Mouse (Mus musculus) duodenum, adult 2 months (tissue): ENCODE results near the gene Etfb. TPM values are rescaled to one million over a fixed set of nuclear protein-coding genes. Genes with fewer than 3 reads are reported as not detected.

Source experiments
- polyA plus RNA-seq: library from polyadenylated mRNA; depleted of rRNA; stranded (reverse); fragments of >200 nt; gene quantifications from 2 replicates; pipeline ENCODE4 v1.2.3, GENCODE M21; 2012; ENCODE audit warnings: low replicate concordance; rRNA removed

Gene Etfb
- 33.2 and 35.1 TPM in 2 replicates for polyA plus RNA-seq

DNA sequence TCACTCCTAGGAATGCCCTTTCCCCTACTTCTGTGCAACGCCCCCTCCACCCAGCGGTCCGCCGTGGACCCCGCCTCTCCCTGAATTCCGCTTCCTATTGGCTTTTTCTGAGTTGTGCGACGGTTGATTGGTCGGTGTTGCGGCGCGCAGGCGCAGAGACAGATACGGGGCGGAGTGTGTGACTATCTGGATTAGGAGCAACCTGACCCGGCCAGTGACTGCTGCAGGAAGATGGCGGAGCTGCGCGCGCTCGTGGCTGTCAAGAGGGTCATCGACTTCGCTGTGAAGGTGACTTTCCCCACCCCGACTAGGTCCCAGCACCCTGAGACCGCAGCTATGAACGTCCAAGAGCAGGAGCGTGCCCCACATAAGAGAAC is at the start of gene Etfb, which contains the start of gene Gm45233:
Gene Etfb (plus strand): TSS at position 167 of the 377 bp plus-strand sequence.
Gene Gm45233 (plus strand): TSS at position 212 of the 377 bp plus-strand sequence.

DNA sequence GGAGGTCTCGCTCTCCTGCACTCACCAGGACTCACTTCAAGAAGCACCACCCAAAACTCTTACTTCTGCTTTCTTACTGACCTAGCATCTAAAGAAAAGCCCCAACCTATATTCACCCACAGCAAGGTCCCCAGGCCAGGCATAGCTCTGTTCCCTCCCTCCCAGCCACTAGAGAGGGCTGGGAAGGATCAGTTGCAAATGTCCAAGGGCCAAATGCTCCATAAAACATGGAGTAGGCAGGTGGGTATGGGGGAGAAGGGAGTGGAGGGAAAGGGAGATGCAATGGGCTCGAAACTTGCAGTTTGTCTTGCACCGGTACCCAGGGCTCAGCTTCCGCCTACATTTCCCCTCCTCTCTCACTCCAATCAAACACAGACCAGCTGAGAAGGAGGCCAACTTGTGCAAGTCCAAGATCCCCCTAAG is 35.7 kb upstream of the Etfb start, which contains the start of gene Siglecg:
Gene Siglecg (plus strand): TSS at position 74 of the 423 bp plus-strand sequence.

DNA sequence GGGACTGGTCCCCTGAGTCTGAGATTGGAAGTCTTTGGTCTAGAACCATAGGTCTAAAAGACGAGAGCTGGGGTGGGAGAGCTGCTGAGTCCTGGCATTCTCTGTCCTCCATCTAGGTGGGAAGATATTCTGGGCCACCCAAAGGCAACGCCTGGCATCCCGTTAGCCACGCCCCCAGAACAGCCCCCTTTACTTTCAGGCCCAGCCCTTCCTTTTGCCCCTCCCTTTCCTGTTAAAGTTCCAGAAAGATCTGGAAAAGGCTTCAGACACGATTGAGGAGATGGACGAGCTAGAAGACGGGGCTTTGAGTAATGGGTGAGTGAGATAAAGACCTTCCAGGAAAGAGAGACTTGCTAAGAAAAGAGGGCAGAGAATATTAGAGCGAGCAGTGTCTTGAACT is 16.5 kb upstream of the Etfb start, which contains the start of gene Lim2:
Gene Lim2 (plus strand): TSS at position 265 of the 400 bp plus-strand sequence.

DNA sequence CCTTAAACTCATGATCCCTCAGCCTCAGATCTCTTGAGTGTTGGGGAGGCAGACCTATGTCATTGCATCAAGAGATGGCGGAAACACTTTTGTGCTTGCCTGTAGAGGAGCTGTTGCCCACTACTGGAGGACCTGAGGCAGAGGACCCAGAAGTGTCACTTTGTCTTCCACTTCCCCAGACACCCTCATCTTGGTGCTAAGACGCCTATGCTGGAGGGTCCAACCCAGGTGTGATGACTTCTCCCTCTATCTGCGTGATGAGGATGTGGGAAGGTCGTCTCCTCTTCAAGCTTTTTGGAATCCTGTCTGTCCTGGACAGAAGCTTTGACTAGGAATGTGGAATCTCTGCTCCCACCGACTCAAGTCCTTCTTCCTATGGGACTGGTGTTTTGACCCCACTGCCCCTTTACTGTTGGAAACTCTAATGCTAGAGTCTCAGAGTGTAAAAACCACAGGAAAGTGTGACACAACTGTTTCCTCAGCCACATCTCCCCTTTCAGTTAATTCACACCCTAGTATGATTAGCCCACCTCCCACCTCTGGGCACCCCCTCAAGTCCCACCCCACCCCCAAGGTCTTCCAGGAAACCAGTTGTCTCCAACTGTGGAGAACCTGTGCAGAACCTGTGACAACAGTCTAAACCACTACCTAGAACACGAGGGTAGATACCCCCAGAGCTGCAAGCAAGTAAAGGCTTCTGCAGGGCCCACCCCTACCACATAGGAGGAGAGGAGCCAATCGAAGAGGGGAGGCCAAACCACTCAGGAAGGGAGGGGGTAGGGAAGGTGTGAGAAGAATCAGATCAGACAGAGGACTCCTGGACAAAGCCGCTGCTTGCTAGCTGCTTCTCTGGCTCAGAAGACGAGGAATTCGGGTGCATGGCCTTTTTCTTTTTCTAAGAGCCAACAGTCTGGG is 7.3 kb upstream of the Etfb start, which contains the start of gene Nkg7:
Gene Nkg7 (plus strand): TSS at position 733 of the 915 bp plus-strand sequence.

DNA sequence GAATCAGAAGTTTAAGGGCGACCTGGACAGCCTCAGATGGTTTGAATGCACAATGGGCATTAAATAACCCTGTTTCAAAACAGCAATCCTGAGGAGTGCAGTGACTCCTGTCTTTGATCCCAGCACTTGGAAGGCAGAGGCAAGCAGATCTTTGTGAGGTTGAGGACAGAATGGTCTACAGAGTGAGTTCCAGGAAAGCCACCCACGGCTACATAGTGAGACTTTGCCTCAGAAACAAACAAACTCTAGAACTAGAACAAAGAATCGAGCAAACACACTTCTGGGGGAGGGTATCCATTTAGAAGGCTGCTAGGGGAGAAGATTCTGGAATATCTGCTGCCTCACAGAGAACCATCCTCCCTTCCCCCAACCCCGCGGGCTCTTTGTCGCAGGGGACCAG is 3.4 kb upstream of the Etfb start, which contains the start of gene Cldnd2:
Gene Cldnd2 (plus strand): TSS at position 301 of the 400 bp plus-strand sequence.

DNA sequence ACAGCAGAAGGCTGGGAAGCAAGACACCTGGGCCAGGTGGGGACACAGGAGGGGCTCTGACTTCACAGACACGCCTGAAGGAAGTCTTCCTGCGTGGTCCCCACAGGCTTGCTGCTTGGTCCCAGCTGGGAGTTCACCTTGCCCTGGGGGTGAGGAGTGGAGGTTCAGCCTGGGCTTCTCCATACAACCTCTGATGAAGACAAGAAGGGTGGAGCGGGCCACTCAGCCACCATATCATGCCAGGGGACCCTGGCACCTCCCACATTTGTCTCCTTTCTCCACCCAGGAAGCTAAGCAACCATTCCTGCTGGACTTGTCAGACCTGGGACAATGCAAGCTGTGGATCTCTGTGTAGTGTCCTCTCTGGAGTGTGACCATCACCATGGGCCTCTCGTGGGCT is 19.0 kb downstream of the Etfb start, which contains the start of gene Vsig10l:
Gene Vsig10l (plus strand): TSS at position 301 of the 400 bp plus-strand sequence.

DNA sequence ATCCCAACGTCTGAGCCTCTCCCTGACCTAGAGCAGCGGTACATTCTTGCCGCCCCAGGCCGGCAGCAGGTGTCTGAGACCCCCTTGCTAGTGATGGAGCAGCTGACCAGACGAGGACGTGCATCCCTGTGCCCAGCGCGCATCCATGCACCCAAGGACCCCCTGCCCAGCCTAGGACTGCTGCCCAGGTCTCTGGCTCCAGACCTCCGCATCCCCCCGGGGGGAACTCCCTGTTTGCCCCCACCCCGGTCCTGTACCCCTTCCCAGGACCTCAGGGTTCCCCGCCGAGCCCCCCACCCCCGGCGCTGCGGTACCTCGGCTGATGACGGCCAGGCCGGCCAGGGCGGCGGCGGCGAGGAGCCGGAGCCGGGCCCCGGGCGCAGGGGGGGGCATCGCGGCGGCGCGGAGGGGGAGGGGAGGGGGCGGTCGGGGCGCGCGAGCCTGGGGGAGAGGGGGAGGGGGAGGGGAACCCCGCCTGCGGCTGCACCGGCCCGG is 45.8 kb downstream of the Etfb start, which contains the start of gene Iglon5:
Gene Iglon5 (minus strand): TSS at position 445 of the 495 bp plus-strand sequence.

Other genes with a start within 250 kb of the Etfb start
- 0.32 and 0.33 TPM in 2 replicates for gene Zfp715, start 130.8 kb upstream of the Etfb start, polyA plus RNA-seq
- gene Siglecf, start 92.7 kb upstream of the Etfb start, polyA plus RNA-seq = 2.5 and 2.7 TPM in 2 replicates
- 1.4 and 6.1 TPM in 2 replicates for gene Siglecg, start 35.9 kb upstream of the Etfb start, polyA plus RNA-seq
- not detected in 2 replicates for gene Lim2, start 16.4 kb upstream of the Etfb start, polyA plus RNA-seq
- gene Nkg7, start 7.0 kb upstream of the Etfb start, polyA plus RNA-seq = 7.4 and 37.4 TPM in 2 replicates
- gene Cldnd2, start 3.3 kb upstream of the Etfb start, polyA plus RNA-seq = not detected in 2 replicates
- 0.16 TPM in 1 of 2 replicates, not detected in the other for gene Gm45233, start within 50 bp of the Etfb start, polyA plus RNA-seq
- 2.7 and 3.0 TPM in 2 replicates for gene Vsig10l, start 19.1 kb downstream of the Etfb start, polyA plus RNA-seq
- 1.6 and 1.9 TPM in 2 replicates for gene Iglon5, start 46.0 kb downstream of the Etfb start, polyA plus RNA-seq
- not detected in 2 replicates for gene 4931406B18Rik, start 61.9 kb downstream of the Etfb start, polyA plus RNA-seq
- gene Cd33, start 100.3 kb downstream of the Etfb start, polyA plus RNA-seq = 1.4 and 3.5 TPM in 2 replicates
- 0.15 TPM in 2 replicates for gene Zfp658, start 118.2 kb downstream of the Etfb start, polyA plus RNA-seq
- gene Zfp719, start 135.5 kb downstream of the Etfb start, polyA plus RNA-seq = 0.14 and 0.43 TPM in 2 replicates
- 0.22 TPM in 1 of 2 replicates, not detected in the other for gene Zfp819, start 163.1 kb downstream of the Etfb start, polyA plus RNA-seq
- gene Ceacam18, start 190.6 kb downstream of the Etfb start, polyA plus RNA-seq = 46.9 and 47.2 TPM in 2 replicates
- gene Siglece, start 216.1 kb downstream of the Etfb start, polyA plus RNA-seq = 2.9 and 5.0 TPM in 2 replicates
- gene Ctu1, start 227.9 kb downstream of the Etfb start, polyA plus RNA-seq = 7.8 and 10.7 TPM in 2 replicates
- gene Klk14, start 246.3 kb downstream of the Etfb start, polyA plus RNA-seq = 0.08 and 0.09 TPM in 2 replicates